19 mouse cellular contexts compared by ENCODE assay signal in genomic region chr19:10871328-10871961, GRCm38 (mm10). TPM values are rescaled to one million over a fixed set of nuclear protein-coding genes. Genes with fewer than 3 reads are reported as not detected.
DNase-seq lines count a peak whose midpoint lies in the region; ATAC-seq and TF ChIP-seq lines count a peak whose summit lies in the region.
"Had no signal": no experiment of that assay in that cellular context is flagged by ENCODE, and none has a peak within 500 bp of the region (broad histone marks: within the 10 kb centered on the region; RNA-seq: fewer than 3 reads in every experiment).

No protein-coding gene starts in this region.

- peak overlapping the region; percentile 84 for H3K27ac ChIP-seq in lung, embryonic 16.5 days (ENCODE audit: low read length)
- H3K27ac ChIP-seq in stomach, embryonic 16.5 days (ENCODE audit: low read length), result peak overlapping the region; percentile 92; the same call in 1 of the 2 replicates
- H3K27ac ChIP-seq: neural tube, embryonic 12.5 days had no signal

- H3K4me1 ChIP-seq in lung, embryonic 16.5 days (replicated peaks; ENCODE audit: control insufficient read depth, insufficient read depth, low read length), result peaks cover 26% of the 10 kb centered on the region
- H3K4me1 ChIP-seq in lung, adult 2 months (ENCODE audit: control insufficient read depth, insufficient read depth, low read length), result peaks cover 5% of the 10 kb centered on the region; the same call in 1 of the 2 replicates
- H3K4me1 ChIP-seq in stomach, embryonic 16.5 days (ENCODE audit: control insufficient read depth, insufficient read depth, low read length), result peaks cover 18% of the 10 kb centered on the region

- H3K36me3 ChIP-seq in lung, embryonic 16.5 days (ENCODE audit: control insufficient read depth, insufficient read depth, low read length), result peaks cover 29% of the 10 kb centered on the region
- peaks cover 33% of the 10 kb centered on the region for H3K36me3 ChIP-seq in stomach, embryonic 16.5 days (ENCODE audit: control insufficient read depth, insufficient read depth, low read length)

- WGBS in lung, embryonic 16.5 days, result 77% methylated on average over 14 of the region's 14 CpGs
- WGBS in lung, adult 2 months, result 74% methylated on average over 14 of the region's 14 CpGs
- WGBS in stomach, embryonic 16.5 days, result 73% methylated on average over 14 of the region's 14 CpGs

- ATAC-seq in lung, embryonic 16.5 days (ENCODE audit: low read depth), result no peak
- ATAC-seq in stomach, embryonic 16.5 days (ENCODE audit: insufficient read depth, low FRiP score), result no peak
- ATAC-seq: inflammation-experienced regulatory T-cells, adult 6 months had no signal

- DNase-seq in cerebellum, adult 11-12 months, result peak; percentile 65
- DNase-seq in cerebellum, adult 8-10 months, result no peak
- peak; percentile 38 for DNase-seq in kidney, adult 11 months
- no peak for DNase-seq in kidney, adult 9 months
- DNase-seq in lung, adult 2 months, result no peak
- no peak for DNase-seq in right cerebral cortex, postnatal 10 days (ENCODE audit: low spot score in 2 of 2)
- DNase-seq: heart, postnatal 10 days; lung, embryonic 14.5 days had no signal

- no peaks in the 10 kb centered on the region for H3K9me3 ChIP-seq in lung, embryonic 16.5 days (ENCODE audit: control insufficient read depth, low read length)
- H3K9me3 ChIP-seq in stomach, embryonic 16.5 days (replicated peaks; ENCODE audit: control insufficient read depth, low read length), result no peaks in the 10 kb centered on the region
- H3K9me3 ChIP-seq: forebrain, embryonic 12.5 days; neural tube, embryonic 12.5 days had no signal

- no peak for TF ChIP-seq CTCF in lung, adult 2 months (IDR thresholded peaks at IDR 0.05; ENCODE audit: insufficient read depth, low read length)

- no peak overlapping the region for H3K9ac ChIP-seq in lung, embryonic 16.5 days (ENCODE audit: low read length)
- no peak overlapping the region for H3K9ac ChIP-seq in stomach, embryonic 16.5 days (ENCODE audit: low read length)
- H3K9ac ChIP-seq: forebrain, embryonic 12.5 days; lung, embryonic 14.5 days; neural tube, embryonic 12.5 days had no signal

- H3K4me3 ChIP-seq in lung, embryonic 16.5 days (ENCODE audit: low read length), result no peak overlapping the region
- no peak overlapping the region for H3K4me3 ChIP-seq in lung, adult 2 months (replicated peaks; ENCODE audit: extremely low read depth, low read depth, low read length)
- H3K4me3 ChIP-seq in stomach, embryonic 16.5 days (replicated peaks; ENCODE audit: low read length), result no peak overlapping the region
- H3K4me3 ChIP-seq: forebrain, embryonic 12.5 days; neural tube, embryonic 12.5 days had no signal

- no peak for TF ChIP-seq POLR2A in lung, adult 2 months (IDR thresholded peaks at IDR 0.05; ENCODE audit: borderline replicate concordance, extremely low read depth, low read depth, low read length)

- H3K4me2 ChIP-seq in lung, embryonic 16.5 days (ENCODE audit: low read depth, low read length), result no peak overlapping the region
- H3K4me2 ChIP-seq in stomach, embryonic 16.5 days (ENCODE audit: low read depth, low read length), result no peak overlapping the region
- H3K4me2 ChIP-seq: forebrain, embryonic 12.5 days; heart, embryonic 11.5 days; liver, embryonic 11.5 days; lung, embryonic 14.5 days; midbrain, embryonic 11.5 days; neural tube, embryonic 12.5 days had no signal

- H3K27me3 ChIP-seq in lung, embryonic 16.5 days (ENCODE audit: control insufficient read depth, insufficient read depth, low read depth, low read length), result no peaks in the 10 kb centered on the region
- no peaks in the 10 kb centered on the region for H3K27me3 ChIP-seq in stomach, embryonic 16.5 days (ENCODE audit: control insufficient read depth, insufficient read depth, low read length)
- H3K27me3 ChIP-seq: CH12.LX; forebrain, embryonic 12.5 days; neural tube, embryonic 12.5 days had no signal

RNA-seq across cellular contexts. Expression of gene Tmem132a, which starts 1.7 kb away (rescaled TPM):
- 66.5 and 71.7 TPM in 2 replicates for polyA plus RNA-seq in lung, embryonic 16.5 days (2015; fragmentation: Nextera tagmentation; extraction: Ambion mirVana)
- polyA plus RNA-seq in lung, adult 2 months (2012; rRNA removed), result 22.4 and 23.5 TPM in 2 replicates
- polyA plus RNA-seq in stomach, embryonic 16.5 days (2015; fragmentation: Nextera tagmentation; extraction: Ambion mirVana), result 66.3 and 70.6 TPM in 2 replicates

RNA-seq across cellular contexts. Expression of gene Tmem109, which starts 10.4 kb away (rescaled TPM):
- polyA plus RNA-seq in lung, embryonic 16.5 days (2015; fragmentation: Nextera tagmentation; extraction: Ambion mirVana), result 145 and 147 TPM in 2 replicates
- 206 and 278 TPM in 2 replicates for polyA plus RNA-seq in lung, adult 2 months (2012; rRNA removed)
- polyA plus RNA-seq in stomach, embryonic 16.5 days (2015; fragmentation: Nextera tagmentation; extraction: Ambion mirVana), result 147 and 169 TPM in 2 replicates

RNA-seq across cellular contexts. Expression of gene Prpf19, which starts 23.6 kb away (rescaled TPM):
- 33.0 and 34.4 TPM in 2 replicates for polyA plus RNA-seq in lung, embryonic 16.5 days (2015; fragmentation: Nextera tagmentation; extraction: Ambion mirVana)
- 159 and 186 TPM in 2 replicates for polyA plus RNA-seq in lung, adult 2 months (2012; rRNA removed)
- polyA plus RNA-seq in stomach, embryonic 16.5 days (2015; fragmentation: Nextera tagmentation; extraction: Ambion mirVana), result 36.8 and 40.6 TPM in 2 replicates

RNA-seq across cellular contexts. Expression of gene Slc15a3, which starts 31.9 kb away (rescaled TPM):
- polyA plus RNA-seq in lung, embryonic 16.5 days (2015; fragmentation: Nextera tagmentation; extraction: Ambion mirVana), result 0.50 and 0.83 TPM in 2 replicates
- polyA plus RNA-seq in lung, adult 2 months (2012; rRNA removed), result 33.3 and 42.0 TPM in 2 replicates
- polyA plus RNA-seq in stomach, embryonic 16.5 days (2015; fragmentation: Nextera tagmentation; extraction: Ambion mirVana), result 0.52 and 0.70 TPM in 2 replicates

RNA-seq across cellular contexts. Expression of gene Cd6, which starts 41.6 kb away (rescaled TPM):
- 0.10 and 0.55 TPM in 2 replicates for polyA plus RNA-seq in lung, embryonic 16.5 days (2015; fragmentation: Nextera tagmentation; extraction: Ambion mirVana)
- polyA plus RNA-seq in lung, adult 2 months (2012; rRNA removed), result 2.8 and 3.5 TPM in 2 replicates
- polyA plus RNA-seq in stomach, embryonic 16.5 days (2015; fragmentation: Nextera tagmentation; extraction: Ambion mirVana), result 0.50 and 0.58 TPM in 2 replicates
- polyA plus RNA-seq: embryonic facial prominence, embryonic 14.5 days; forebrain, embryonic 12.5 days; heart, embryonic 11.5 days; hindbrain, embryonic 11.5 days; liver, embryonic 11.5 days; midbrain, embryonic 11.5 days; neural tube, embryonic 12.5 days had no signal

Comparison
In these comparisons a context has a peak if more than half of its experiments do, and no peak if none do; other contexts are left out.
1. DNase-seq: peak in cerebellum, adult 11-12 months (single experiment) and kidney, adult 11 months (single experiment); none in cerebellum, adult 8-10 months (single experiment), kidney, adult 9 months (single experiment), lung, adult 2 months (single experiment) and right cerebral cortex, postnatal 10 days (0 of 2).